Mouse (Mus musculus) ES-E14 (cell line): ENCODE data around the gene Dnm2. TPM values are rescaled to one million over a fixed set of nuclear protein-coding genes. Genes with fewer than 3 reads are reported as not detected.

ENCODE experiments used
- DNase-seq: peaks from one replicate; pipeline ENCODE4 v3.0.0-alpha.2; 2013; ENCODE audit warnings: low read depth, low spot score
- H3K27ac ChIP-seq: 2 replicates; pipeline ENCODE4 v1.5.1; 2012; ENCODE audit warnings: low read depth, mild to moderate bottlenecking, low read length, moderate library complexity, mixed read lengths; ENCODE audit not compliant: poor library complexity, insufficient read depth, severe bottlenecking
- H3K36me3 ChIP-seq: 2 replicates; pipeline ENCODE4 v1.6.1; 2012; ENCODE audit warnings: mild to moderate bottlenecking, low read length, moderate library complexity, mixed read lengths; ENCODE audit not compliant: control insufficient read depth, poor library complexity, insufficient read depth, severe bottlenecking
- H3K4me1 ChIP-seq, 2 experiments: fragments of 150-350 bp in 1 of 2; sonication (generic) in 1 of 2; 2 replicates each; pipeline ENCODE4 v1.6.1; 2012; ENCODE audit warnings: low read length in 2 of 2, mild to moderate bottlenecking in 1 of 2, mixed read lengths in 1 of 2; ENCODE audit not compliant: control insufficient read depth in 2 of 2, insufficient read depth in 2 of 2, poor library complexity in 1 of 2
- H3K4me3 ChIP-seq, 2 experiments: fragments of 150-350 bp in 1 of 2; sonication (generic) in 1 of 2; 2 replicates each; pipeline ENCODE4 v1.5.1; 2012; ENCODE audit warnings: low read length in 2 of 2, low read depth in 1 of 2, mild to moderate bottlenecking in 1 of 2, mixed read lengths in 1 of 2; ENCODE audit not compliant: insufficient read depth in 1 of 2, poor library complexity in 1 of 2, severe bottlenecking in 1 of 2
- H3K9ac ChIP-seq: 2 replicates; pipeline ENCODE4 v1.6.1; 2012; ENCODE audit warnings: low read depth, mild to moderate bottlenecking, low read length, mixed read lengths; ENCODE audit not compliant: poor library complexity, insufficient read depth, severe bottlenecking
- H3K9me3 ChIP-seq: fragments of 150-350 bp; sonication (generic); 2 replicates; pipeline ENCODE4 v1.6.1; 2012; ENCODE audit warnings: low read depth, mild to moderate bottlenecking, low read length; ENCODE audit not compliant: control insufficient read depth, insufficient read depth
- CHD2 ChIP-seq: IDR thresholded peaks from 2 replicates; pipeline ENCODE4 v1.6.1; 2014; ENCODE audit warnings: mild to moderate bottlenecking, low read depth, low read length, inconsistent platforms
- HCFC1 ChIP-seq: IDR thresholded peaks from 2 replicates; pipeline ENCODE4 v1.6.1; 2012; ENCODE audit warnings: low read length, inconsistent platforms, borderline replicate concordance; ENCODE audit not compliant: insufficient read depth
- MAFK ChIP-seq: IDR thresholded peaks from 2 replicates; pipeline ENCODE4 v1.6.1; 2014; ENCODE audit warnings: mild to moderate bottlenecking, low read depth, low read length, inconsistent platforms; ENCODE audit not compliant: insufficient read depth
- ZC3H11A ChIP-seq: IDR thresholded peaks from 2 replicates; pipeline ENCODE4 v1.6.1; 2012; ENCODE audit warnings: low read depth, mild to moderate bottlenecking, inconsistent platforms, low read length, borderline replicate concordance
- ZNF384 ChIP-seq: IDR thresholded peaks from 2 replicates; pipeline ENCODE4 v1.6.1; 2012; ENCODE audit warnings: low read depth, low read length, inconsistent platforms
- in situ Hi-C, 2 experiments: fragments of 600-800 bp; cut with MboI; formaldehyde crosslinking; loops; one replicate each; pipeline ENCODE4 v1.15.1; 2025; ENCODE audit warnings: low sequenced_read_pairs in 2 of 2, inconsistent platforms in 1 of 2; ENCODE audit not compliant: unreplicated experiment in 2 of 2
- total RNA-seq: library from RNA; depleted of rRNA; stranded (reverse); fragments of 300-350 nt; gene quantifications from 2 replicates; pipeline ENCODE4 v1.2.3, GENCODE M21; 2012

Gene Dnm2
- total RNA-seq, 1 experiment, result 69.6 TPM

GRCm38 (mm10) chr9:21498284-21498902 lies 73.7 kb downstream of the Dnm2 start:
- no peak overlapping the region for H3K9ac ChIP-seq
- no peak for DNase-seq
- H3K4me3 ChIP-seq, result no peak overlapping the region
- in situ Hi-C loops, result no loop called here
- no peaks in the 10 kb centered on the region for H3K9me3 ChIP-seq
- TF ChIP-seq ZC3H11A (no peak), MAFK (no peak), CHD2 (no peak), ZNF384 (no peak), HCFC1 (no peak)
- H3K36me3 ChIP-seq, result peaks cover 29% of the 10 kb centered on the region; the same call in 1 of the 2 replicates
- H3K27ac ChIP-seq, result no peak overlapping the region
- peaks cover 0 to 16% of the 10 kb centered on the region in 2 experiments; a peak in 2 of 4 replicates for H3K4me1 ChIP-seq

GRCm38 (mm10) chr9:21503352-21503751 lies 78.6 kb downstream of the Dnm2 start:
- in situ Hi-C loops, result no loop called here
- Histone ChIP-seq H3K27ac (no peak overlapping the region), H3K36me3 (peaks cover 64% of the 10 kb centered on the region), H3K4me1 (no peaks in the 10 kb centered on the region), H3K9me3 (no peaks in the 10 kb centered on the region), H3K4me3 (no peak overlapping the region), H3K9ac (no peak overlapping the region)
- no peak for DNase-seq
- TF ChIP-seq CHD2, result no peak
- no peak for TF ChIP-seq ZNF384
- no peak for TF ChIP-seq ZC3H11A
- no peak for TF ChIP-seq HCFC1

DNA sequence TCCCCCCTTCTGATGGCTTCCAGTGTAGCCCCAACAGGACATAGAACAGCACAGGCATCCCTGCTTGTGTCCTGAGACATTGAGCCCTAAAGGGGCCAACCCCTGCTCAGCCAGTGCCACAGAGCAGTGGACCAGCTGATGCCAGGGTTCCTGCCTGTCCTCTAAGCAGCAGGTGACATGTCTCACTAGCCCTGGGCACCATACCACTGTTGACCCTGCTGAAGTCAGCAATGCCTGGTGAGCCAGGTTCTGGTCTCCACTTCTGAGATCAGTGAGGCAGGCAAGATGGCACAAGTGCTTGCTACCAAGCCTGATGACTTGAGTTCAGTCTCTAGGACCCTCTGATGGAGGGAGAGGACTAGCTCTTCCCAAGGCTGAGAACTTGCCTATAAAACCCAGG lies 81.1 kb downstream of the Dnm2 start:
- in situ Hi-C loops, result no loop called here
- H3K27ac ChIP-seq, result no peak overlapping the region
- peaks cover 0 to 6% of the 10 kb centered on the region in 2 experiments; a peak in 1 of 4 replicates for H3K4me1 ChIP-seq
- H3K36me3 ChIP-seq, result peaks cover 61% of the 10 kb centered on the region
- H3K4me3 ChIP-seq, result no peak overlapping the region
- no peak overlapping the region for H3K9ac ChIP-seq
- no peaks in the 10 kb centered on the region for H3K9me3 ChIP-seq
- TF ChIP-seq CHD2 (no peak), HCFC1 (no peak), MAFK (no peak), ZC3H11A (no peak), ZNF384 (no peak)
- DNase-seq, result no peak

- no peak overlapping the region for H3K4me3 ChIP-seq
- H3K4me1 ChIP-seq, result peaks cover 0 to 8% of the 10 kb centered on the region in 2 experiments; a peak in 1 of 4 replicates
- H3K9ac ChIP-seq, result no peak overlapping the region
- no peak for TF ChIP-seq HCFC1
- no peak for TF ChIP-seq CHD2
- TF ChIP-seq MAFK, result no peak
- TF ChIP-seq ZC3H11A, result no peak
- no peak for TF ChIP-seq ZNF384
- H3K9me3 ChIP-seq, result no peaks in the 10 kb centered on the region
- in situ Hi-C loops, result no loop called here
- DNase-seq, result no peak
- peak overlapping the region; percentile 24; the same call in 1 of the 2 replicates for H3K27ac ChIP-seq
- peaks cover 58% of the 10 kb centered on the region for H3K36me3 ChIP-seq
Observed at GRCm38 (mm10) chr9:21507753-21508430, 83.2 kb downstream of the Dnm2 start.
